Mouse (Mus musculus) naive thymus-derived CD4-positive, alpha-beta T cell, adult 2 months (primary cell): ENCODE data around the gene Rfx5.
"Not testable (repeated sequence)": the region's sequence is repeated elsewhere in the genome, so short reads cannot be mapped to it uniquely, and the experiment has no call there.

Experiments used
- DNase-seq: peaks from one replicate; pipeline ENCODE4 v3.0.0-alpha.2; 2011; ENCODE audit warnings: low read depth

The Rfx5 gene

DNA sequence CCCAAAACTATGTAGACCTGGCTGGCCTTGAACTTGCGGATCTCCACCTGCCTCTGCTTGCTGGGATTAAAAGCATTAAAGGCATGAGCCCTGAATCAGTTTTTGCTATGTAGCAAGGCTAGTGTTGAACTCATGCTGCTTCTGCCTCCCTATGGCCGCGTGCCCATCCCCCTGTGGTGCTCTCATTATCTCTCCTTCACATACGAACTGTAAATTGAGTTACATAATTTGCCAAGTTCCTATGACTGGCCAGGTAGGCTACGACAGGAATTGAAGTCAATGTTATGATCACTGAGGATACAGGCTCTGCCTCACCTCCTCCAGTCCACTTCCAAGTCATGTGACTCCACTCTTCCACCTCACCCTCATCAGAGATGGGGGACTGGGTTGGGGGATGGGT lies 17.7 kb upstream of the Rfx5 start:
- not testable (repeated sequence) for DNase-seq

DNA sequence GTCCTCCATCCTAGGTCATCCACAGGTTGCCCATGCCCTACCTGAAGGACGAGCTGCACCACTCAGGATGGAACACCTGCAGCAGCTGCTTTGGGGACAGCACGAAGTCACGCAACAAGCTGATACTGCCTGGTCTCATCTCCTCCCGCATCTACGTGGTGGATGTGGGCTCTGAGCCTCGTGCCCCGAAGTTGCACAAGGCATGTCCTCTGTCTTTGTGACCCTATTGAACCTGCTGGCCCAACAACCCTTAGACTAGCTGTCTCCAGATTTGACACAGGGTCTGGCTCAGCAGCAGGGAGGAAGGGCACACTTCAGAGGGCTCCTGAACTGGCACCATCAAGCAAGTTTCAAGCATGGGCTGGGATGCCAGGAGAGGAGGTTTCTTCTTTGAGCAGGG lies 16.7 kb upstream of the Rfx5 start:
- DNase-seq: not testable (repeated sequence)

DNA sequence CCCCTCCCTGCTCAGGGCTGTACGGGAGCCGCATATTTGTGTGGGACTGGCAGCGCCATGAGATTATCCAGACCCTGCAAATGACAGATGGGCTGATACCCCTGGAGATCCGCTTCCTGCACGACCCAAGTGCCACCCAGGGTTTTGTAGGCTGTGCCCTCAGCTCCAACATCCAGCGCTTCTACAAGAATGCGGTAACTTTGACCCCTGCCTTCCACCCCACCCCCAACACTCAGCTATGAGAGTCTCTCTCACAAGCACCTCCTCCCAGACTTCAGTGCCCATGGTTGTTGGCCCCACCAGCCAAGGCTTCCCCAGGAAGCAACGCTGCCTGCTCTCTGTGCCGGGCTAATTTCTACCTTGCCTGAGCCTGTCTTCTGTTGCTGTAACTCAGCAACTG lies 13.8 kb upstream of the Rfx5 start:
- not testable (repeated sequence) for DNase-seq

DNA sequence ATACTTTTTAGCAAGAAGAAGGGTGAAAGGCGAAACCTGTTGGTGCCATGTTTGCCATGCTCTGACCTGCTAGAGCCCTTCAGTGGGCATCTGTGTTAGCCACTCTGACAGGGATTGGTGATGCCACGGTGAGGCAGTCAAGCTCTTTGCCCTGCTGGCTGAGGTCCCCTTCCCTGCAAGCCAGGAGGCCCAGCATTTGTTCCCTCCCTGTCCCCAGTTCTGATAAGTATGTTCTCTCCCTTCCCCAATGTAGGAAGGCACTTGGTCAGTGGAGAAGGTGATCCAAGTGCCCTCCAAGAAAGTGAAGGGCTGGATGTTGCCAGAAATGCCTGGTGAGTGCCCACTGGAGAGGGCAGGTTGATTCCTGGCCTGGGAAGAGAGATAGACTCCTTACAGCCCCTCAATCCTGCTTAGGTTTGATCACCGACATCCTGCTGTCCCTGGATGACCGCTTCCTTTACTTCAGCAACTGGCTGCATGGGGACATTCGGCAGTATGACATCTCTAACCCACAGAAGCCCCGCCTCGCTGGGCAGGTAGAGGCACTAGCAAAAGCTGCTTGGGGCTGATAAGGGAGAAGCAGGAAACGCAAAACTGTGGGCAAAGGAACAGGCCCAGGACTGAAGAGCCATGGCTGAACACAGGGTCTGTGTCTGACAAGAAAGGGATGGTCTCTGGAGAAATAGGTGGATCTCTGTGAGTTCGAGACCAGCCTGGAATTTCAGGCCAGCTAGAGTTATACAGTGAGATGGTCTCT lies 11.5 kb upstream of the Rfx5 start:
- not testable (repeated sequence) for DNase-seq

DNA sequence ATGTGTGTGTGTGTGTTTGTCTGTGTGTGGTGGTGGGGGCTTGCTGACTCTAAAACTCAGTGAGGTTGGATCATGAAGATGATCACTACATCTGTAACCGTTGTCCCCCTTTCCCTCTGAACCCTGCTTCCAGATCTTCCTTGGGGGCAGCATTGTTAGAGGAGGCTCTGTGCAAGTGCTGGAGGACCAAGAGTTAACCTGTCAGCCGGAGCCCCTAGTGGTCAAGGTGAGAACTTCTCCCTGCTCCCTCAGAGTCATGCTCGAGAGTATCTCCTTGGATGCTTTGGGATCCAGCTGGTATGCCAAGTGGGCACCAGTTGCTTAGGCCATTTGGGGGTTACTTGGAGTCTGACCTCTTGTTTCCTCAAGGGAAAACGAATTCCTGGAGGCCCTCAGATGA lies 10.2 kb upstream of the Rfx5 start:
- not testable (repeated sequence) for DNase-seq

DNA sequence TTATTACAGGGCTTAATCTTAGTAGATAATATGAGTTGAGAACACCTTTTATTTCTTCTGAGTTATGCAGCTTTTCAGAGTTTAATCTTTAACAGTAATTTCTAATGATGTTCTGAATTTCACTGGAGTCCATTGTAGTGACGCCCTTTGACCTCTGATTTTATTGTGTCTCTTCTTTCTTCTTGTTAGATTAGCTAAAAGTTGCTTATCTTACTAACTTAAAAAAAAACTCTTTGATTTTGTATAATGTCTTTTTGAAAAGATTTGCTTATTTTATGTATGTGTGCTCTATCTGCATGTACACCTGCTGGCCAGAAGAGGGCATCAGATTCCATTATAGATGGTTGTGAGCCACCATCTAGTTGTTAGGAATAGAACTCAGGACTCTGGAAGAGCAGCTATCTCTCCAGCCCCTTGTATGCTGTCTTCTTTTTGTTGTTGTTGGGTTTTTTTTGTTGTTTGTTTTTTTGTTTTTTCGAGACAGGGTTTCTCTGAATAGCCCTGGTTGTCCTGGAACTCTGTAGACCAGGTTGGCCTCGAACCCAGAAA lies 5.7 kb upstream of the Rfx5 start:
- peak; percentile 73 for DNase-seq

DNA sequence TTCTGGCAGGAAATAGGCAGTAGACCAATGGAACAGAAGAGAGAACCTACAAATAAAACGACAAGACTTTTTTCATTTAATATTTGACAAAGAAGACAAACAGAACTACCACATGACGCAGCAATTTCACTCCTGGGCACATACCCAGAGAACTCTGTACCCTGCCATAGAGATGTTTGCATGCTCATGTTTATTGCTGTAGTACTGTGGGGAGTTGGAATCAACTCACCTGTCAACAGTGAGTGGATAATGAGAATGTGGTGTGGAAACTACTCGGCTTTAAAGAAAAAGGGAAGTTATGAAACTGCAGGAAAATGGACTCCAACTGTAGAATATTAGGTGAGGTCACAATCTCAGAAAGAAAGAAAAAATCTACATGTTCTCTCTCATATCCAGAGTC lies 4.2 kb upstream of the Rfx5 start:
- DNase-seq: no peak

DNA sequence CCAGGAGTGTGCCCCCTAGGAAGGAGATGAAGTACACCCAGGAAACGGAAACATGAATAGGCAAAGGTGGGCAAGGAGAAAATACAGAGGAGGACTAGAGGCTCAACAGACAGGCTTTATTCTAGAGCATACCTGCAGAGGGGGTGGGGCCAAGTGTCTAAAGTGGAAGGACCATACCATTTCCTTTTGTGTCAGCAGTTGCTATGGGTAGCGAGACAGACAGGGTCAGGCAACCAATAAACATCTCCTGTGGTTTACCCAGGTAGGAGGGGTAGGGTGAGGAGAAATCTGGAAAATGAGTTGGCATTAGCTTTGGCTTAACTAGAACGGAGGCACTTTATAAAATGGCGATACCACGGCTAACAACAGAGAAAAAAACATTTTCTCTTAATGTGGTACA lies 1.1 kb upstream of the Rfx5 start:
- DNase-seq: peak; percentile 70

DNA sequence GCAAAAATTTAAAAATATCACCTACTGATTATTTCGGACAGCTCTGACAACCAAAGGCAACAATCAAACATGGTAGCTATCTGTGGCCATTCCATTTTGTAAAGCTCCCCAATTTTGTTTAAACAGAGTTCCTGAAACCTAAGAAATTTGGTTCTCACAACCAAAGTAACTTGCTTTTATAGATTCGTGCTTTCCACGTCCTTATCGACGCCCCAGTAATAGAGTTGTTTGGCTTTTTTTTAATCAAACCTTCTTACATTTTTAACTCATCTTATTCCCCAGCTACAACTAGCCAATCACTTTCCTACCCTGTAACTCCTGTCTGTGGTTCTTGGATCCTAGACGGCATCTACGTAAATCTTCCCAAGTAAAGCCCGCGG lies 501 bp upstream of the Rfx5 start:
- no peak for DNase-seq

DNA sequence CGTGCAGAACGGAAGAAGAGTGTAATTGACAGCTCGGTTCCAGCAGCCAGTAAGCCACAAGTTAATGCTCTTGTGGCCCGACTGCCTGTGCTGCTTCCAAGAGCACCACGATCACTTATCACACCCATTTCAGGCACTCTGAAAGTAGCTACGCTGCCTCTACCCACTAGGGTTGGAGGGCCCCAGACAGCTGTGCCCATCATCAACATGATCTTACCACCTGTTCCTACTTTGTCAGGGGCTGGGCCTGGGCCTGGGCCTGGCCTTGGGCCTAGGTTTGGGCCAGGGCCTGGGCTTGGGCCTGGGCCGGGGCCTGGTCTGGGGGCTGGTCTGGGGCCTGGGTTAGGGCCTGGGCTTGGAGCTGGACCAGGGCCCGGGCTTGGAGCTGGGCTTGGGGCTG lies 4.4 kb downstream of the Rfx5 start:
- DNase-seq: no peak

DNA sequence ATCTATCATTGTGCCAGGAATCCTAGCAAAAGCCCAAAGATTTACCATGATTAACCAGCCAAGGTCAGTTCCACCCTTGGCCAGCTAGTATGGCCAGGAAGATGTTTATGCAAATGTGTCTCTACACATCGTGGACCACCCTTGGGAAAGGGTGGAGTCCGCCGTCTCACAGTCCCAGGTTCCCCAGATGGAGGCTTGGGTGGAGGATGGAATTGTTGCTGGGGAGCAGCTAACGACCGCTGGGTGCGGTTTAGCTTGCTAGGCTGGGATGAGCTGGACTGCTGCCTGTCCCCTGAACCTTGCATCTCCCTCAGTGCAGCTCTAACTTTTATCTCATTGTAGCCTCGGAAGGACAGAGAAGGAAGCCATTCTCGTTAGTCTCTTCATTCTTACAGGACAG lies 6.0 kb downstream of the Rfx5 start:
- no peak for DNase-seq

DNA sequence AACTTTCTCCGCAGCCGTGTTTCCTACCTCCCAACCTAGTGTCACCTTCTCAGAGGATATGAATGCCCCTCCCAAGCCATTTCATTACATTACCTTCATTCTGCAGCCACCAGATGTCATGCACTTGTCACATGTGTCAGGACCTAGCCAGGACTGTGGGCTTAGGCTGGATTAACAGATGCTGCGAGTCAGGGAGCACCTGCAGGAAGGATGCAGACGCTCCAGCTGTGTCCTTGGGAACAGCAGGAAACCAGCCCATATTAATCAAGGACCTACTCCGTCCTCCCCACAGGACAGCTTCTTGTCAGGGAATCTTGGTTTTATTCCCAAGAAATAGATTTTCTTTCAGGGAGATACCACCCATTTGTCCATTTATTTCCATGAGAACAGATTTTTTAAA lies 6.4 kb downstream of the Rfx5 start:
- DNase-seq: no peak

DNA sequence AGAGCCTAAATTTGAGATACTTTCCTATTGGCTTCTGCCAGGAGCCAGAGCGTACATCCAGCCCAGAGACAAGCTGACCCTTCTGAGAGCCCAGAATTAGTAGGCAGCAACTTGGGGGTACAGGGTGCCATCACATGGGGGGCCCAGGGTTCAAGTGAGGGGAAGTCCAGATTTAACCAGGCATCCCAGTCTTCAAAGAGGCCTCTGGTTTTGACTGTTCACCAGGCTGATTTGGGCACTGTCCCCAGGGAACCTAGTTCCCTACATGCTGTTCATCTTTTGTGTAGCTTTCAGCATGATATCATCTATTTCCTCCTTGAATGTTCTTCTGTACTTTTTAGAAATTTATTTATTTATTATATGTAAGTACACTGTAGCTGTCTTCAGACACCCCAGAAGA lies 11.1 kb downstream of the Rfx5 start:
- DNase-seq: no peak

DNA sequence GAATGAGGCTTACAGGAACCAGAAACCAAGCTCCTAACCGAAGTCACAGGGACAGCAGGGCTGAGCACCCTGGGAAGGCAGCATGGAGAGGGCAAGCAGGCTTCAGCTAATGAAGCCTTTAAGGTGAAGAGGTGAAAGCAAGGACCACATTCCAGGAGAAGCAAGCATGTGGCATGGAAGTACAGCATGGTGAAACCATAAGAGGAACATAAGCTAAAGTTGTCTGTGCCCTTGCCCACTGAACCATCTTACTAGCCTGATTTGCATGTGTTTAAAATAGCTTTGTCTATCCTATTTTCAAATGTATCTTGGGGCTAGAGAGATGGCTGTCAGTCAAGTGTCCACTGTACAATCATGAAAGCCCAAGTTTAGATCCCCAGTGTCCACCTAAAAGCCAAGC lies 12.0 kb downstream of the Rfx5 start:
- no peak for DNase-seq

DNA sequence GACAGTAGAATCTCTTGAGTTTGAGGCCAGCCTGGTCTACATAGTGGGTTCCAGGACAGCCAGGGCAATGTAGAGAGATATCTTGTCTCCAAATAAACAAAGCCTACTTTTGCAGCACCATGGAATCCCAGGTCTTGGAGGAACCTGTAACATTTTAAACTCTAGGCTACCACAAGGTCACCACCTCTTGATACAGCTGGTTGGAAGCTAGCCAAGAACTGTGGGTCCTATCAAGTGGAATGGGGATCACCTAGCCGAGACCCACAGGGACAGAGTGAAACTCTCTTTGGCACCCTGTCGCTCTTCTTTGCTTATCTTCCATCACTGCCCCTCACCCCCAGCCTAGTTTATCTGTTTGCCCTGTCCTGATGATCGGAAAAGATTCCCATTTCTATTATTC lies 18.7 kb downstream of the Rfx5 start:
- DNase-seq: no peak

DNA sequence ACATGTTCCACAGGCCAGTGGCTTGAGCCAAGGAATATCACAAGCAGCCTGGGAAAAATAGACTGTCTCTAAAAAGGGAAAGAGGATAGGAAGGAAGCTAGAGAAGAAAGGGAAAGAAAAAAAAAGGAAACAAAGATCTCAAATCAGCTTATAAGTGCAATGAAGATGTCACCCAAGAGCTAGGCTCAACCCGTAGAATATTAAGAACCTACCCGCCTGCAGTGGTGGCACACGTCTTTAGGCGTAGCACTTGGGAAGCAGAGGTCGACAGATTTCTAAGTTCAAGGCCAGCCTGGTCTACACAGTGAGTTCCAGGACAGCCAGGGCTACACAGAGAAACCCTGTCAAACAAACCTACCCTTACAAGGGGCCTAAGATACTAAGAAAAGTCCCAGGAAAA lies 19.7 kb downstream of the Rfx5 start:
- DNase-seq: no peak

DNA sequence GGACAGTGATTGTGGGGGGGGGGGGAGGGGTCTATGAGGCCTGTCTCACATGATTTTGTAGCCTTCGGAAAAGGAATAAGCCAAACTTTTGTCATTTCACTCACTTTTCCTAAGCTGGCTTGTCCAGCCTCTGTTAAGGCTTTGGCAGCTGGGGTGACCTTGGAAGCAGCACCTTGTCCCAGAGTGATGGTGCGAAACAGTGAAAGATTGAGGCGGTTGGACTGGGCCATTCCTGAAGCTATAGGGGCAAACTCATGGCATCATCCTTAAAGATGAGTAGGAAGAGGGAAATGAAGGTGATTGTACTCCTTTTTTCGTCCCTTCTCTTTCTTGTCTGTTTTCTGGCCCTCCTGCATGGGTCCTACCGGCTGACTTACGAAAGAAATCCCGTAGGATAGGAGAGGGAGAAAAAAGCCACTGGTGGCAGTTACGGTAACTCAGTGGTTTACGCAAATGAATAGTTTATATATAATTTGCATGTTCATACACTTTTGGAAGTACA lies 20.2 kb downstream of the Rfx5 start:
- DNase-seq: no peak

DNA sequence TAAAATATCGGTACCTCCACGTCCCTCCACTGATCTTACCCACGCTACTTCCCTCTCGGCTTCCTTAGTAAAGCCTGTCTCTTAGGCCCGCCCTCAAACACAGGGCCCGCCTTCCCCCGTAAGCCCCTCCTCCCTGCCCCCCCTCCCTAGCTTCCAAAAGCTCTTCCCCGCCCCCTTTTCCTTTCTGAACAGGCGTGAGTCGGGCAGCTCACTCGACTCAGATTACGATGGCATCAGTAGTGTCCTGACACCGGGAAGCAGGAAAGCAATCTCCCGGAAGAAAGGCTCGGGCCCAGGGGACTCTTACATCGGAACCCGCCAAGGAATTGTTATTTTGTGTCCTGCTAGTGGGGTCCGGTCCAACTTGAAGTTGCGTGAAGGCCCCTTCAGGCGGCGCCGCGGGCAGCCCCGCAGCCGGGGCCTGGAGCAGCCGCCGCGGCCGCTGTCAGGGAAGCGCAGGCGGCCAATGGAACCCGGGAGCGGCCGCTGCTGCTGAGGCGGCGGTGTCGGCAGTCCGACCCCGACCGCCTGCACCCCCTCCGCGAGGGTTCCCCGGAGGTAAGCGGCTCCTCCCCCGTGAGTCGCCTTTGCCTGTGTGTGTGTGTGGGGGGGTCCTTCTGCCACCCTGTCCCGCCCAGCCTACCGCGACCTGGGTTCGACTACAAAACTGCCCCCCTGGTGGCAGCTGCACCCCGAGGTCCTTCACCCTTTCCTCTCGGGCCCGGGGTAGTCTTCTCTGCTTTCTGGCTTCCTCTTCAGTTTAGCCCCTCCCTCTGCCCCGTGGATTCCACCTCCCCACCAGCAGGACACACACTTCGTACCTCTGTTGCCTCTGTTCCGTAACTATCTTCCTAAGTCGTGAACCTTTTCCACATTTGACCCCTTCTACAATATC lies 20.9 kb downstream of the Rfx5 start, which contains the start of gene Pi4kb:
Gene Pi4kb, plus strand, starts transcription at position 204 of the 895 bp plus-strand sequence.
- DNase-seq: peak; percentile 97

DNA sequence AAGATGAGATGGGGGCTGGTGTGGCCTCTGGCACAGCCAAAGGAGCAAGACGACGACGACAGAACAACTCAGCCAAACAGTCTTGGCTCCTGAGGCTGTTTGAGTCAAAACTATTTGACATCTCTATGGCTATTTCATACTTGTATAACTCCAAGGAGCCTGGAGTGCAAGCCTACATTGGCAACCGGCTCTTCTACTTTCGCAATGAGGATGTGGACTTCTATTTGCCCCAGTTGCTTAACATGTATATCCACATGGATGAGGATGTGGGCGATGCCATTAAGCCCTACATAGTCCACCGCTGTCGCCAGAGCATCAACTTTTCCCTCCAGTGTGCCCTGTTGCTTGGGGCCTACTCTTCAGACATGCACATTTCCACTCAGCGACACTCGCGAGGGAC lies 30.4 kb downstream of the Rfx5 start:
- DNase-seq: no peak

DNA sequence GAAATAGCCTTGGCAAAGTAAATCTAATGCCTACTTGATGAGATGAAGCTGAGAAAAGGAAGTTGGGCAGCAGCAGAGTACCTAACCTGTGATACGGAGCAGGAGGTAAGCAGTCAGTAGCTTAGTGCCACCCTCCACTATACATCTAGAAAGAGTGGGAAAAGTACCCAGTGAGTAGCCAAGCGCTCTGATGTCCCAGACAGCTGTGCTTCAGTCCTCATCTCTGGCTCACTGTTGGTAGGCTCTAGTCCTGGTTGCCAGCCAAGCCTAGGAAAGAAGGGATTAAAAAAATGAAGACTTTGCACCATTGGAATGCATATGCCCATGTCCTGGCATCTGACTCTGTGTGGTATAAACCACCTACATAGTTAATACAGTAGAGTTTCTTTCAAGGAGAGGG lies 31.6 kb downstream of the Rfx5 start:
- no peak for DNase-seq

DNA sequence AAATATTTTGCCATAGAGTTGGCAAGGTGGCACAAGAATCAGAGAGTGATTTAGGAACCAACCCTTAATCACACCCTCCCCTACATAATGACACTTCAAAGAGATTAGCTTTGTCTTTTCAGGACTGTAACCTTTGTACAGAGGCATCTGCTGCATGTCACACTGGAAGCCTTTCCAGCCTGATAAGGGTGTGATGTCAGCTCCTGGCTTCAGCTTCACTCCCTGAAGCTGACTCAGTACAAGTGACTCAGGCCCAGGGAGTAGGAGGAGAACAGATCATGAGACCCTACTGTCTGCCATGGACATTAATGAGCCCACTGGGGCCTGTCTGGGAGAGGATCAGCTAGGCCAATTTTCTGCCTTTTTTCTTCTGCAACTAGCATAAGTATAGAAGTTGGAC lies 33.7 kb downstream of the Rfx5 start:
- DNase-seq: no peak

DNA sequence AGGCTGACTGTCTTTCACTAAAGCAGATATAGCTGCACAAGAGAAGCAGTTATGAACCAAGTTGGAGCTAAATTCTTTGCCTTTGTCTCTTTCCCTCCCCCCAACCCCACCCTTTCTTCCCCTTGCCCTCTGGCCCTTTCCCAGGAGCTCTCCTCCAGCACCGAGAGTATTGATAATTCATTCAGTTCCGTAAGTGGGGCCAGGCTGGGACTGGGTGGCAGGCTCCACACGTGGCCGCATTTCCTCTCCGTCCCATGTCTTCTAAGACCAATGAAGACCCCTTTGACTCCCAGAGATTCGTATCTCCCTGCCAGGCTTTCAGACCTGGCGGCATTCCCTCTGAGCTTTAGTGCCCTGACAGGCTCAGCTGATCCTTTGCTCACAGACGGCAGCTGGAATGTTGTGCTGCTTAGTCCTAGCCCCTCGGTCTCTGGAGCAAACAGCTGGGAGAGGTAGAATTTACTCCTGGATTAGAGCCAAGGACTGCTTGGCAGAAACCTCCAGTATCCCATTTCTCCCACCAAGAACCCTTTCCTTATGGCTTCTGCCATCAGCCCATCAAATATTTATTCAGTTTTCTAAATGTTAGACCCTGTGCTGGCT lies 35.4 kb downstream of the Rfx5 start:
- no peak for DNase-seq

DNA sequence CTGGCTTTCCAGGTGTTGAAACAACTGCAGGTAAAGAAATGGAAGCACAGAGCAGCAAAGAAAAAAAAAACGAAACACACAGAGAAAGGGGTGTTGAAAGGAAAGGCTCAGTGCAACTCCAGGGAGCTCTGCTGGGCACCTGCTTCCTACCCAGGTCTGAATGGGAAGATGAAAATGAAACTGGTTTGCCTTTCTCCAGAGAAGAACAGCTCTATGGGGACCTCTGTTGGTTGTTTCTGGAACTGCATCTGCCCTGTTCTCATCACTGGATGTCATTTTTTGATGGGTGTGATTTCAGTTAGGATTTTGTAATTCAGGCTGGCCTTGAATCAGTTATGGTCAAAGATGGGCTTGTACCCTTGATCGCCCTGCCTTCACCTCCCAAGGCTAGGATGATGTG lies 43.1 kb downstream of the Rfx5 start:
- peak; percentile 92 for DNase-seq
